Mouse (Mus musculus) retina, postnatal 1 day (tissue): ENCODE measurements at regions not wholly inside any gene's neighbourhood (a gene's known extent, or its start where the extent isn't known, plus 50 kb on each side); places are given as distances from the start of the nearest gene placed in this dataset.

Source experiments
- DNase-seq: peaks from one replicate; pipeline ENCODE4 v3.0.0-alpha.2; 2012

DNA sequence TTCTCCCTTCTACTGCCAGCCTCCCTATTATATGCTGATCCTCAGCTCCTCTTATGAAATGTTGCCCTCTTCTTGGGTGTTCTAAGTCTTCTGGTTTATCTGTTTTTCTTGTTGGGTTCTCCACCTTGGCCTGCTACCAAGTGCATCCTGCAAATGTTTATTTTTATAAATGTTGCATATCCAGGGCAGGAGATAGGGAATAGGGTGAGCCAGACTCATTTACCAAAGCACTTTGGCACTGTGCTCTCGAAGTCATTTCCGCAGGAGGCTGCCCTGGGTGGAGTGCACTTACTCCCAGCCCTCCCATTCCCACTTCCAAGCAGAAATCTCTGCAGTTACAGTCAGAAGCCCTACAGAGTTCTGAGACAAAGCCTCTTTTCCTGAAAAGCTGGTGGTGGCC is 249.5 kb upstream of the Pappa start:
- DNase-seq, result no peak

DNA sequence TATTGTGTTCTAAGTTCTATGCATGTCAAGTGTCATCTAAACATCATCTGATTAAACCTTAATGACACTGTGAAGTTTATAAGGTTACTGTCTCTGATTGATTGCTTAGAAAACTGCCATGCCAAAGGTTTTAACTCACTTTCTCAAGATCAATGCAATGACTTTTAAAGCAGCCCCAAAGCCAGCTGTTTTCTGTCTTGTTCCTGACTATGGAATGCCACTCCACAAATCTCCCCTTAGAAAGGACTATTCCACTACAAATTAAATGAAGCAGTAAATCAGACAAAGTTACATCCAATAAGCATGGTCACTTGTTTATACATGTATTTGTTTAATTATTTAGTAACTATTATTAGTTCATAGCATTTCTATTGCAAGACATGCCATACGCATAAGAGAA is 247.1 kb upstream of the Pappa start:
- no peak for DNase-seq

DNA sequence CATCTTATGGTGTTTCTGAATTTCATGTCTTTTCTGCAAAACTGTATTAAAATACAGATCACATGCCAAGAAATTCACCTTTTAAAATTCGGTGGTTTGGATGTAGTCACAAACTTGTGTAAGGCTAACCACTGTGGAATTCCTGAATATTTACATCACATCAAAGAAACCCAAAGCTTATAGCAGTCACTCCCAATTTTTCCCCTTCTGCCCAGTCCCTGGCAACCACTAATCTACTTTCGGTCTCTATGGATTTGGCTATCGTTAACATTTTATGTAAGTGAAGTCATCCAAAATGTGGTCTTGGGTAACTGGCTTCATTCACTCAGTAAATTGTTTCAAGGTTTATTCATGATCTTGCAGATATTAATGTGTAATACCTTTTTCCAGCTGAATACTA is 226.0 kb upstream of the Pappa start:
- no peak for DNase-seq

DNA sequence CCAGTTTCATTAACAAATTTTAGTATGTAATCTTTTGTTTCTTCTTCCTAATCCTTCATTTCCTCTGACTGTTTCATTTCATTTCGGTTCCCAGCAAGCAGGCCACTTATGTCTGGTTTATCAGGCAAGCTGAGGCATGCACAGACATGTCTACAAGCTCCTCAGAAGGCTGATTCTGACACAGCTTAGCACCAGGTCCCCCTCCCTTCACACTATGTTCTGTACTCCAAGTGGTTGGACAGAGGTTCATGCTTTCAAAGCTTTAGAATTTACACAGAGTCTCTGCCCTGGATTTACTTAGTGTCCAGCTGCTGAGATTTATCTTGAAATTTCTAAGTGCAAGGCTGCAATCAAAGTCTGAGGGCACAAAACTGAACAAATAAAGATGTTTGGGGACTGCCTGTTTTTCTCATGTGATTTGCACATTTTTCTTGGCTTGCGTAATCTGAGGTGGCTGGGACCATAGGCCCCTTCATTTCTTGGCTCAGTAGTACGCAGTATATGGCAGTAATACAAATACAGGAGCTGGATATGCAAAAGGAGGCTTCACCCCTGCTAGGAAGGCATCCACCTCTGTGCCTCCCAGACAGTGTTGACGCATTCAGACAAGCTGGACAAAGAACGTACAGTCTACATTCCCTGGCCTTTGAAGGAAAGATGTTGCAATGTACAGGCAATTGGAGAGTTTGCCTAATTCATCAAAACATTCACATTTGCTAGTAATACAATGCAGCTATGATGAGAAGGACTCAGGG is 222.7 kb upstream of the Pappa start:
- no peak for DNase-seq

DNA sequence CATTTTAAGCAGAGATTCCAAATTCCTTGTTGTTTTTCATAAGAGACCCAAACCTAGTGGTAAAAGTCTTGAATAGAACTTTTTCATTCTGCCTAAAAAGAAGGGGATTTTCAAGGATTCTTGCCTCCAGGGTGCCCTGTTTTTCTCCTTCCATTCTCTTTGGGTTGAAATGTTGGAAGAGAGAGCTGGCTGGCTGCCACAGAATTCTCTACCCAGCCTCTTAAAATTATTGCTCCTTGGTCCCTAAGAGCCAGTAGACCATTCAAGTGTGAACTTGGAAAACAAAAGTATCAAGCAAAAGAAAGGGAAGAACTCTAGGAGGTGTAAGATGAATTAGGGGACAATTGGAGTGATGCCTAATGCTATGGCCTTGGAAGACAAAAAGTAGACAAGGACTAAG is 200.2 kb upstream of the Pappa start:
- DNase-seq, result no peak

DNA sequence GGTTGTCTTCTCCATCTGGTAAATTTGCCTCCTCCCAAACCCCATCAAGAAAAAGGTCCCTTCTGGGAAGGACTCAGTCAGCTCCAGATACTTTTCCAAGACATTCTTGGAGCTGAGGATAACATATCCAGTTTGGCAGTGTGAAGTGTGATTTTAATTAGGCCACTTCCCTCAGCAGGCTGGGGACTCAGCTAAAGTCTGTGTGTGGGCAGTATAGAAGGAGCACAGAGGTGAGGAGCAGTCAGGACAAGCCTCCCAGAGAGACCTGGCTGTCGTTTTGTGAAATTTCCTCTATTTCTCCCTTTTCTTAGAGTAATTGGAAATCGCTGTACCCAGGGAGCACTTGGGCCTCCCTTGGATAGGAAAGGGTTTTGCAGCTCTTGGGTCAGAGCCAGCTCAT is 195.4 kb upstream of the Pappa start:
- no peak for DNase-seq

DNA sequence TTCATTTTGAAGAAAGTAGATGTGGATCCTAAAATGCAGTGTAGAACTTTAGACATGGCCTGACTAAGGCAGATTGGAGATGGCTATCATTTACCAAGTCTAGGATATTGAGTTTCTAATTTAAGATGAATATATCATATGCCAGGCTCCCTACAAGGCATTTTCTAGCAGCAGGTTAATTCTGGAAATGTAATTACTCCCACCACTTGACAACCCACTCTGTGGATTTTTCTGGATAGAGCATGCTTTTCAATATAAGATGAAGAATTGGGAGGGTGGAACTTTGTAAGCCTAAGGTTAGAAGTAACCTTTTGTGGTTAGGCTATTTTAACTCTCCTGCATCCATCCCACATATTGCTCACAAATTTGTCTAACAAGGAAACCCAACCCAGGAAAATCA is 178.4 kb upstream of the Pappa start:
- no peak for DNase-seq

DNA sequence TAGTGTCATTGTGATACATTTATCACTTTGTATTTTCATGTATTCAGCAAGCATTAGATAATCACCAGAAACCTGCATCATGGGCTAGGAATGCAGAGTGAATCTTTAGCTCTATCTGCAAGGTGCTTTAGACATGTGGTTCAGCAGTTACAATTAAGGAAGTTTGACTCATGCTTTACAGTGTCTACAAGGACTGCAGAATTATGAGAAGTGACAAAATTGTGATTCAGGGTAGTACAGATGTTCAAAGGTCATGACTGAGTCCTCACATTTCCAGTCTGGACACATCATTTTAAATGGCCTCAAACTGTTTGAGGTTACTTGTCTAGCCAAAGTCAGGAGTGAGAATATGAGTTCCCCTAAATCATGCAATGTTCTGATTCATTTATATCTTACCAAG is 171.3 kb upstream of the Pappa start:
- DNase-seq, result no peak

DNA sequence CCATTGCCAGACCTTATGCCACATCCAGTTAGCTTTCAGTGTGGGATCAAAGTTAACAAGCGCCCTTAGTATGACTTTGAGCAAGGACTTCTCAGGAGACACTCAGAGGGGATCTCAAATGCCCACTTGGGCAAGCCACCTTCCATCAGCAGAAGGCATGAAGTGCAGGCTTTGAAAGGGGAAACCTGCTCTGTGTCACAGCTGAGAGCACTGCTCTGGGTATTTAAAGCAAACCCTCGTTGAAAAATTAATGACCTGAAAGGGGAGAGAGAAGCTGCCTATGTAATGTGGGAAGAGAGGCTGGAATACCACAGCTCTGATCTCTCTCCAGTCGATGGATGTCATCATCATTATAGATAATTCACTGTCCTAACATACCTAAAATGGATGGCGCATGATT is 165.1 kb upstream of the Pappa start:
- DNase-seq, result peak; percentile 3

DNA sequence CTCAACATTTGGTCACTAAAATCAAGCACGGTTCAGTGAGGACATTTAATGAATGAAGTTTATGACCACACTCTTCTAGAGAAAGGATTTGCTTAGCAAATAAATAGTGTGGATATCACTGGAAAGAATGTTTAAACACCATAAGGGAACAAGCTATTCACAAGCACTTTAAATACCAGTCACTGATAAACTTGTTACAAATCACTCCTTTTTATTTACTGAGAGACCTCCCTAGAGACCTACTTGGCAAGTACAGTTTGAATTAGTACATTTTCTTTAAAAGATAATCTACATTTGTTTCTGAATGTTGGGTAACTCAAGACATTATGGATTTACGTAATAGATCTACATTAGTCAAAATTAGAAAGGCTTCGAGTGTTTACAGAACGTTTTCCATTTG is 162.2 kb upstream of the Pappa start:
- DNase-seq, result no peak
